Mouse (Mus musculus) forebrain, embryonic 12.5 days (tissue): ENCODE data around the gene 0610040J01Rik. TPM values are rescaled to one million over a fixed set of nuclear protein-coding genes. Genes with fewer than 3 reads are reported as not detected.

ENCODE experiments used
- polyA plus RNA-seq: library from polyadenylated mRNA; unstranded; fragments of >200 nt; fragmentation: Nextera tagmentation; extraction: Ambion mirVana; gene quantifications from 2 replicates; pipeline ENCODE4 v1.2.1, GENCODE M21; 2016

Gene 0610040J01Rik
- polyA plus RNA-seq, 1 experiment from 2014 or later, result 1.9 TPM

Other genes starting within 250 kb of the 0610040J01Rik start
- 0.60 and 1.6 TPM in 2 replicates for gene Nwd2, start 163.3 kb upstream of the 0610040J01Rik start, polyA plus RNA-seq
- gene Rell1, start 156.5 kb downstream of the 0610040J01Rik start, polyA plus RNA-seq, result 15.8 and 16.5 TPM in 2 replicates